In the genomic region with DNA sequence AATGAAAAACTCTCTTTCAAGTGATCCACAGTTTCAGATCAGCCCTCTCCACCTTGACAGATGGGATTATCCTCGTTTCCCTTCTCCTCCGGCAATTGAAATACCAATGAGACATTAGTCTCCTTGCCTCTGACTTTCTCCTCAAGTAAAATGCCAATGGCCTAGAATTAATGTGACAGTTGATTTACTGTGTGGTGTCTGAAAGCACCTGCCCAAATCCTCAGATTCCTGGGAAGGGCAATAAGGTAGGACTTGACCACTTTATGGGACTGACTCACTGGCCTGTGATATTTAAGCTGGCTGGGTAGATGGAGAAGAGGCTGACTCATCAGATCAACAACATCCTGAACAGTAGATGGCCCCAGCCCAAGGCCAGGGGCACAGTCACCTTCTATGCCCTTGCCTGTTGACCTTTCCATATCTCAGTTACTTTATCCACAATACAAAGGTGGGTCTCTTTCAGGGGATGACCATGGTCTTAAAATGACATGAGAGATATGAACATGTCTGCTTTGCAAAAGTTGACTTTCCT, we compare ENCODE assay signal across 30 mouse cellular contexts. TPM values are rescaled to one million over a fixed set of nuclear protein-coding genes. Genes with fewer than 3 reads are reported as not detected.
DNase-seq lines count a peak whose midpoint lies in the region; ATAC-seq and TF ChIP-seq lines count a peak whose summit lies in the region.
"Had no signal": no experiment of that assay in that cellular context is flagged by ENCODE, and none has a peak within 500 bp of the region (broad histone marks: within the 10 kb centered on the region; RNA-seq: fewer than 3 reads in every experiment).

No protein-coding gene starts in this region.

- no peaks in the 10 kb centered on the region for H3K4me1 ChIP-seq in forebrain, embryonic 11.5 days (replicated peaks; ENCODE audit: control insufficient read depth, insufficient read depth, low read length)
- H3K4me1 ChIP-seq in forebrain, embryonic 13.5 days = peaks cover 1% of the 10 kb centered on the region
- H3K4me1 ChIP-seq in heart, adult 2 months (ENCODE audit: control insufficient read depth, insufficient read depth, low read length) = peaks cover 2% of the 10 kb centered on the region
- H3K4me1 ChIP-seq: embryonic facial prominence, embryonic 13.5 days; embryonic facial prominence, embryonic 15.5 days had no signal

- H3K79me3 ChIP-seq in C2C12 (ENCODE audit: low read depth) = no peaks in the 10 kb centered on the region

- 72% methylated on average over 2 of the region's 2 CpGs for WGBS in forebrain, embryonic 11.5 days
- WGBS in forebrain, embryonic 13.5 days = 75% methylated on average over 2 of the region's 2 CpGs
- 82% methylated on average over 2 of the region's 2 CpGs for WGBS in heart, adult 2 months

- H3K79me2 ChIP-seq in C2C12 (ENCODE audit: control insufficient read depth, insufficient read depth) = no peaks in the 10 kb centered on the region
- H3K79me2 ChIP-seq in heart, adult 2 months (replicated peaks; ENCODE audit: control insufficient read depth, insufficient read depth, low read length) = no peaks in the 10 kb centered on the region

- TF ChIP-seq CTCF in C2C12 (IDR thresholded peaks at IDR 0.05; ENCODE audit: control insufficient read depth, insufficient read depth, insufficient read length) = no peak
- no peak for TF ChIP-seq CTCF in heart, adult 2 months (IDR thresholded peaks at IDR 0.05)

- H3K9ac ChIP-seq in forebrain, embryonic 11.5 days (ENCODE audit: low read length) = no peak overlapping the region
- H3K9ac ChIP-seq in forebrain, embryonic 13.5 days = no peak overlapping the region
- H3K9ac ChIP-seq in heart, adult 2 months (ENCODE audit: low read depth, low read length) = no peak overlapping the region
- H3K9ac ChIP-seq: embryonic facial prominence, embryonic 13.5 days; embryonic facial prominence, embryonic 15.5 days had no signal

- no peak overlapping the region for H3K27ac ChIP-seq in forebrain, embryonic 11.5 days (ENCODE audit: low read depth, low read length)
- no peak overlapping the region for H3K27ac ChIP-seq in forebrain, embryonic 13.5 days
- H3K27ac ChIP-seq in heart, adult 2 months = no peak overlapping the region
- H3K27ac ChIP-seq: embryonic facial prominence, embryonic 13.5 days; embryonic facial prominence, embryonic 15.5 days; forebrain, embryonic 10.5 days had no signal

- no peak overlapping the region for H3K4me3 ChIP-seq in forebrain, embryonic 11.5 days (ENCODE audit: low read depth, low read length)
- H3K4me3 ChIP-seq in forebrain, embryonic 13.5 days = no peak overlapping the region
- no peak overlapping the region for H3K4me3 ChIP-seq in C2C12 (ENCODE audit: insufficient read depth, poor library complexity, severe bottlenecking)
- no peak overlapping the region for H3K4me3 ChIP-seq in heart, adult 2 months
- H3K4me3 ChIP-seq: embryonic facial prominence, embryonic 13.5 days; embryonic facial prominence, embryonic 15.5 days; erythroblast, embryonic 14.5 days; forebrain, embryonic 10.5 days had no signal

- H3K36me3 ChIP-seq in forebrain, embryonic 11.5 days (ENCODE audit: control insufficient read depth, insufficient read depth, low read length) = no peaks in the 10 kb centered on the region
- H3K36me3 ChIP-seq in forebrain, embryonic 13.5 days (ENCODE audit: poor library complexity, severe bottlenecking) = no peaks in the 10 kb centered on the region
- H3K36me3 ChIP-seq in C2C12 (ENCODE audit: control insufficient read depth, insufficient read depth) = no peaks in the 10 kb centered on the region
- no peaks in the 10 kb centered on the region for H3K36me3 ChIP-seq in heart, adult 2 months (ENCODE audit: control insufficient read depth, insufficient read depth, low read length)
- H3K36me3 ChIP-seq: embryonic facial prominence, embryonic 13.5 days; embryonic facial prominence, embryonic 15.5 days; forebrain, embryonic 10.5 days had no signal

- no peak for TF ChIP-seq EP300 in heart, adult 2 months (IDR thresholded peaks at IDR 0.05; ENCODE audit: insufficient read depth, low read depth, low read length)

- ATAC-seq in forebrain, embryonic 11.5 days (replicated peaks; ENCODE audit: low FRiP score) = no peak
- no peak for ATAC-seq in forebrain, embryonic 13.5 days
- ATAC-seq: forebrain, embryonic 14.5 days; forebrain, embryonic 16.5 days had no signal

- H3K4me2 ChIP-seq in forebrain, embryonic 11.5 days (ENCODE audit: low read depth, low read length, severe bottlenecking) = no peak overlapping the region
- H3K4me2 ChIP-seq in forebrain, embryonic 13.5 days = no peak overlapping the region
- H3K4me2 ChIP-seq: embryonic facial prominence, embryonic 13.5 days; embryonic facial prominence, embryonic 15.5 days had no signal

- TF ChIP-seq POLR2A in heart, adult 2 months (IDR thresholded peaks at IDR 0.05; ENCODE audit: insufficient read depth, low read depth, low read length) = no peak

- no peak overlapping the region for H3ac ChIP-seq in C2C12 (ENCODE audit: control insufficient read depth, insufficient read length, low read depth)

- H3K27me3 ChIP-seq in forebrain, embryonic 11.5 days (ENCODE audit: control insufficient read depth, insufficient read depth, low read length) = no peaks in the 10 kb centered on the region
- no peaks in the 10 kb centered on the region for H3K27me3 ChIP-seq in forebrain, embryonic 13.5 days
- H3K27me3 ChIP-seq in C2C12 (ENCODE audit: control insufficient read depth, insufficient read depth, insufficient read length) = no peaks in the 10 kb centered on the region
- no peaks in the 10 kb centered on the region for H3K27me3 ChIP-seq in heart, adult 2 months (ENCODE audit: control insufficient read depth, insufficient read depth, low read length)
- H3K27me3 ChIP-seq: embryonic facial prominence, embryonic 13.5 days; embryonic facial prominence, embryonic 15.5 days had no signal

- peak; percentile 48 for DNase-seq in adrenal gland, adult 2 months
- no peak for DNase-seq in adrenal gland, adult 8-10 months
- peak; percentile 17 for DNase-seq in forebrain, embryonic 11.5 days (ENCODE audit: low spot score)
- DNase-seq in 3T3-L1 (ENCODE audit: low read depth, low spot score) = peak; percentile 28
- no peak for DNase-seq in urinary bladder, postnatal 4 days (ENCODE audit: low spot score in 2 of 2)
- DNase-seq in heart, adult 2 months = no peak
- DNase-seq: B cell, adult 2 months; cerebellum, adult 11 months; cerebellum, adult 18-20 months; cerebellum, adult 8-10 months; cerebellum, adult 9-11 months; cerebellum, postnatal 14 days; cerebellum, postnatal 36 days; embryo, embryonic 11 days had no signal

- H3K9me3 ChIP-seq in forebrain, embryonic 11.5 days (ENCODE audit: control insufficient read depth, low read length) = no peaks in the 10 kb centered on the region
- H3K9me3 ChIP-seq in forebrain, embryonic 13.5 days (replicated peaks) = no peaks in the 10 kb centered on the region
- H3K9me3 ChIP-seq: embryonic facial prominence, embryonic 13.5 days; embryonic facial prominence, embryonic 15.5 days; forebrain, embryonic 10.5 days had no signal

- intact Hi-C loops in heart, adult 2 months (cut with DNase I) = loop anchor here (10.0 kb wide), 1 partner anchor 172 kb away; no protein-coding TSS in a partner anchor

RNA-seq across cellular contexts. Expression of a gene that starts 11.8 kb away (rescaled TPM):
- 10 to 100 TPM; 76.7 to 86.5 TPM for total RNA-seq in adrenal gland, adult 2 months (2021)
- 36.5 and 47.4 TPM in 2 replicates for polyA plus RNA-seq in adrenal gland, adult 2 months (2012; rRNA removed)
- total RNA-seq in adrenal gland, adult 8-10 months (2022) = 10 to 100 TPM; 78.3 to 97.4 (median 85.7) TPM
- polyA plus RNA-seq in forebrain, embryonic 11.5 days (2014; fragmentation: Nextera tagmentation; extraction: Ambion mirVana) = 174 and 177 TPM in 2 replicates
- polyA plus RNA-seq in forebrain, embryonic 13.5 days (2015; fragmentation: Nextera tagmentation; extraction: Ambion mirVana) = 227 and 246 TPM in 2 replicates
- 163 TPM for polyA plus RNA-seq in C2C12 (2012; fragmentation: generic; extraction: Trizol)
- total RNA-seq in heart, adult 2 months (2021) = 10 to 100 TPM; 62.1 to 73.6 TPM
- polyA plus RNA-seq in heart, adult 2 months (2012; rRNA removed) = 93.0 and 118 TPM in 2 replicates

RNA-seq across cellular contexts. Expression of a gene that starts 24.1 kb away (rescaled TPM):
- under 1 TPM; 0.32 to 0.59 TPM for total RNA-seq in adrenal gland, adult 2 months (2021)
- polyA plus RNA-seq in adrenal gland, adult 2 months (2012; rRNA removed) = 0.11 and 0.16 TPM in 2 replicates
- total RNA-seq in adrenal gland, adult 8-10 months (2022) = under 1 TPM; 0.12 to 0.86 (median 0.31) TPM
- 2.3 and 3.2 TPM in 2 replicates for polyA plus RNA-seq in forebrain, embryonic 11.5 days (2014; fragmentation: Nextera tagmentation; extraction: Ambion mirVana)
- polyA plus RNA-seq in forebrain, embryonic 13.5 days (2015; fragmentation: Nextera tagmentation; extraction: Ambion mirVana) = 2.4 and 3.1 TPM in 2 replicates
- polyA plus RNA-seq in C2C12 (2012; fragmentation: generic; extraction: Trizol) = 0.20 TPM
- total RNA-seq in heart, adult 2 months (2021) = under 1 TPM; 0.26 to 0.39 TPM
- 0.12 and 0.79 TPM in 2 replicates for polyA plus RNA-seq in heart, adult 2 months (2012; rRNA removed)
- polyA plus RNA-seq: erythroblast, embryonic 14.5 days had no signal

RNA-seq across cellular contexts. Expression of a gene that starts 27.4 kb away (rescaled TPM):
- 1 to 10 TPM; 1.7 to 3.5 TPM for total RNA-seq in adrenal gland, adult 2 months (2021)
- polyA plus RNA-seq in adrenal gland, adult 2 months (2012; rRNA removed) = 0.17 TPM in 1 of 2 replicates, not detected in the other
- 1 to 10 TPM in 1 of 4 experiments, under 1 TPM in 2, not detected in 1; 0.35 to 1.0 (median 0.52) TPM for total RNA-seq in adrenal gland, adult 8-10 months (2022)
- 0.11 TPM in 1 of 2 replicates, not detected in the other for polyA plus RNA-seq in forebrain, embryonic 11.5 days (2014; fragmentation: Nextera tagmentation; extraction: Ambion mirVana)
- 0.10 TPM in 1 of 2 replicates, not detected in the other for polyA plus RNA-seq in forebrain, embryonic 13.5 days (2015; fragmentation: Nextera tagmentation; extraction: Ambion mirVana)
- not detected for polyA plus RNA-seq in C2C12 (2012; fragmentation: generic; extraction: Trizol)
- not detected for total RNA-seq in heart, adult 2 months (2021)
- not detected in 2 replicates for polyA plus RNA-seq in heart, adult 2 months (2012; rRNA removed)
- total RNA-seq: common myeloid progenitor, adult 5-6 weeks; ES-E14; MEL had no signal
- polyA plus RNA-seq: embryonic facial prominence, embryonic 11.5 days; embryonic facial prominence, embryonic 15.5 days; erythroblast, embryonic 14.5 days; forebrain, embryonic 10.5 days; forebrain, embryonic 14.5 days had no signal

RNA-seq across cellular contexts. Expression of a gene that starts 36.5 kb away (rescaled TPM):
- total RNA-seq in adrenal gland, adult 2 months (2021) = not detected
- not detected in 2 replicates for polyA plus RNA-seq in adrenal gland, adult 2 months (2012; rRNA removed)
- not detected for total RNA-seq in adrenal gland, adult 8-10 months (2022)
- not detected in 2 replicates for polyA plus RNA-seq in forebrain, embryonic 11.5 days (2014; fragmentation: Nextera tagmentation; extraction: Ambion mirVana)
- polyA plus RNA-seq in forebrain, embryonic 13.5 days (2015; fragmentation: Nextera tagmentation; extraction: Ambion mirVana) = not detected in 2 replicates
- 0.02 TPM for polyA plus RNA-seq in C2C12 (2012; fragmentation: generic; extraction: Trizol)
- total RNA-seq in heart, adult 2 months (2021) = not detected
- 0.18 TPM in 1 of 2 replicates, not detected in the other for polyA plus RNA-seq in heart, adult 2 months (2012; rRNA removed)
- total RNA-seq: adrenal gland, adult 18-20 months; adrenal gland, postnatal 36 days; common myeloid progenitor, adult 5-6 weeks; ES-E14; MEL had no signal
- polyA plus RNA-seq: brain, embryonic 14.5 days; embryonic facial prominence, embryonic 13.5 days; embryonic facial prominence, embryonic 15.5 days; erythroblast, embryonic 14.5 days; forebrain, embryonic 10.5 days; forebrain, embryonic 14.5 days; forebrain, embryonic 16.5 days; frontal cortex, adult 2 months had no signal

RNA-seq across cellular contexts. Expression of a gene that starts 45.3 kb away (rescaled TPM):
- 1 to 10 TPM in 1 of 2 experiments, under 1 TPM in 1; 0.55 to 1.0 TPM for total RNA-seq in adrenal gland, adult 2 months (2021)
- 0.08 and 0.16 TPM in 2 replicates for polyA plus RNA-seq in adrenal gland, adult 2 months (2012; rRNA removed)
- total RNA-seq in adrenal gland, adult 8-10 months (2022) = under 1 TPM in 3 of 4 experiments, not detected in 1; 0.20 to 0.31 (median 0.28) TPM
- not detected in 2 replicates for polyA plus RNA-seq in forebrain, embryonic 11.5 days (2014; fragmentation: Nextera tagmentation; extraction: Ambion mirVana)
- polyA plus RNA-seq in forebrain, embryonic 13.5 days (2015; fragmentation: Nextera tagmentation; extraction: Ambion mirVana) = 0.35 TPM in 1 of 2 replicates, not detected in the other
- polyA plus RNA-seq in C2C12 (2012; fragmentation: generic; extraction: Trizol) = not detected
- total RNA-seq in heart, adult 2 months (2021) = not detected
- polyA plus RNA-seq in heart, adult 2 months (2012; rRNA removed) = 0.12 TPM in 1 of 2 replicates, not detected in the other
- total RNA-seq: common myeloid progenitor, adult 5-6 weeks; ES-E14 had no signal
- polyA plus RNA-seq: embryonic facial prominence, embryonic 11.5 days; erythroblast, embryonic 14.5 days; forebrain, embryonic 10.5 days; forebrain, embryonic 14.5 days; forebrain, embryonic 16.5 days had no signal

Comparison
In these comparisons a context has a peak if more than half of its experiments do, and no peak if none do; other contexts are left out.
1. DNase-seq: peak in adrenal gland, adult 2 months (single experiment), forebrain, embryonic 11.5 days (single experiment) and 3T3-L1 (single experiment); none in adrenal gland, adult 8-10 months (single experiment), urinary bladder, postnatal 4 days (0 of 2) and heart, adult 2 months (0 of 2).